Mouse (Mus musculus) embryonic facial prominence, embryonic 14.5 days (tissue): ENCODE measurements at regions not wholly inside any gene's neighbourhood (a gene's known extent, or its start where the extent isn't known, plus 50 kb on each side); places are given as distances from the start of the nearest gene placed in this dataset.

ENCODE experiments used
- ATAC-seq: fragments of 200-750 bp; cut with Nextera tagmentation; 2 replicates; pipeline ENCODE4 v1.8.0; 2017; ENCODE audit warnings: low read depth, moderate number of reproducible peaks, moderate TSS enrichment
- DNase-seq: peaks from one replicate; pipeline ENCODE4 v3.0.0-alpha.2; 2015; ENCODE audit warnings: low spot score
- H3K27ac ChIP-seq: fragments of 300-500 bp; sonication (generic); replicated peaks from 2 replicates; pipeline ENCODE4 v1.5.1; 2014; ENCODE audit warnings: low read depth, mild to moderate bottlenecking, low read length, moderate library complexity
- H3K27me3 ChIP-seq: fragments of 300-500 bp; sonication (generic); replicated peaks from 2 replicates; pipeline ENCODE4 v1.6.1; 2014; ENCODE audit warnings: low read length; ENCODE audit not compliant: control insufficient read depth, insufficient read depth
- H3K36me3 ChIP-seq: fragments of 300-500 bp; sonication (generic); 2 replicates; pipeline ENCODE4 v1.6.1; 2014; ENCODE audit warnings: low read length, mixed read lengths; ENCODE audit not compliant: control insufficient read depth, insufficient read depth
- H3K4me1 ChIP-seq: fragments of 300-500 bp; sonication (generic); 2 replicates; pipeline ENCODE4 v1.6.1; 2014; ENCODE audit warnings: antibody characterized with exemption, low read length; ENCODE audit not compliant: control insufficient read depth, insufficient read depth
- H3K4me2 ChIP-seq: fragments of 300-500 bp; sonication (generic); 2 replicates; pipeline ENCODE4 v1.6.1; 2014; ENCODE audit warnings: low read depth, mild to moderate bottlenecking, low read length, moderate library complexity, mixed read lengths
- H3K4me3 ChIP-seq: fragments of 300-500 bp; sonication (generic); 2 replicates; pipeline ENCODE4 v1.5.1; 2014; ENCODE audit warnings: low read depth, mild to moderate bottlenecking, low read length
- H3K9ac ChIP-seq: fragments of 300-500 bp; sonication (generic); 2 replicates; pipeline ENCODE4 v1.6.1; 2014; ENCODE audit warnings: low read depth, mild to moderate bottlenecking, low read length, moderate library complexity, mixed read lengths
- H3K9me3 ChIP-seq: fragments of 300-500 bp; sonication (generic); 2 replicates; pipeline ENCODE4 v1.6.1; 2016; ENCODE audit warnings: low read length; ENCODE audit not compliant: control insufficient read depth
- WGBS: fragments of 180-500 bp; shearing (Covaris S2); extraction: QIAGEN DNeasy Blood & Tissue Kit; methylation state at CpG from one replicate; pipeline ENCODE4 v1.1.7; 2014; 5-methylcytosine and 5-hydroxymethylcytosine counted together

DNA sequence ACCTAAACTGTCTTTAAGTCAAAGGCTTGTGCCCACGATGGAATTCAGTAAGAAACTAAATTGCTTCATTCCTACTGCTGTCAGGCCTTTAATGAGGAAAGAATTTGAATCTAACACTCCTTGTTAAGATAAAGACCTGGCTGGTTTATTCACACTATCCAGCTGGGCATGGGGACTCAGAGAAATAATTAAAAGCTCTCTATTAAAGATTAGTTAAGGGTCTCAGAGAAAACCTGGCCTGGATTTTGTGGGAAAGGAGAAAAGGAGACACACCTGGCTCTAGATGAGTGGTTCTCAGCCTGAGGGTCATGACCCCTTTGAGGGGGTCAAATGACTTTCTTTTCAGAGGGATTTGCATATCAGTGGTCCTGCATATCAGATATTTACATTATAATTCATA lies 178.7 kb downstream of the Plpp3 start:
- no peaks in the 10 kb centered on the region for H3K27me3 ChIP-seq
- H3K4me2 ChIP-seq = no peak overlapping the region
- H3K27ac ChIP-seq = no peak overlapping the region
- H3K9ac ChIP-seq = no peak overlapping the region
- WGBS = 51% methylated on average over 1 of the region's 1 CpGs
- no peak overlapping the region for H3K4me3 ChIP-seq
- no peak for ATAC-seq
- no peaks in the 10 kb centered on the region for H3K9me3 ChIP-seq
- no peaks in the 10 kb centered on the region for H3K36me3 ChIP-seq
- 0 out of 2 replicates have a peak, but pooled peaks cover 7% of the 10 kb centered on the region for H3K4me1 ChIP-seq
- no peak for DNase-seq

DNA sequence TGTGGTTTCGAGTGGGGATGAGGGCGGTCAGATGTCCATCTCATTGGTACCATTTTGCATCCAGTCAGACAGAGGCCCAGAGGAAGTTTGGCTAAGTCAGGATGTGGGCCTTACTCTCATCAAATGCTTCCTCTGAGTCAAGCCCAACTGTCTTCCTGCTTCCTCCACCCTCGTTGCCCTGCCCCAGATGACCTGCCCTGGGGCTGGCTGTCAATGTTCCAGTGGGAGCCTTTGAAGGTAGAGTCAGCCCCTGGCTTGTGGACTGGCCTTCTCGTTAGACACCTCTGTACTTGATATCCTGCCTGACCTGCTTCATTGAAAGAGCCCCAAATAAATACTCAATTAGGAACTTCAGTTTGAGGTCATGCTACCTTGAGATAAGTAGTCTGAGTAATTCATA lies 179.4 kb downstream of the Plpp3 start:
- no peaks in the 10 kb centered on the region for H3K9me3 ChIP-seq
- no peak for ATAC-seq
- WGBS = 44% methylated on average over 4 of the region's 4 CpGs

DNA sequence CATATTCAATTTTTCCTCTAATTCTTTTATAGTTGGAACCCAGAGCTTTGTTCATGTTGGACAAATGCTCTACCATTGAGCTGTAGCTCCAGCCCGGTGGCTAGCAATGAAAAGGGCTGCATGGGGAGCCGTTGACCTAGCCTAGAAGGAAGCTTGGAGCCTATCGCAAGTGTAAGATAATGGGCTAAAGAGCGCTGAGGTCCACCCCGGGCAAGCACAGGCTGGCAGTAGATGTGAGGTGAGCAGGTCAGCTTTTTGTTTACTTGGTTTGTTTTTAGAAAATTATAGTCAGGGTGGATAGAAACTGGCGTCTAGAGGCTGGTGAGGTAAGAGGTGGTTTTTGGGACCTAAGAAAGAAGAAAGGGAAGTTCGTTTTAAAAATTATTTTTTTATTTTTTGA lies 181.0 kb downstream of the Plpp3 start:
- DNase-seq (no peak), ATAC-seq (no peak)
- Histone ChIP-seq H3K4me3 (no peak overlapping the region), H3K27ac (no peak overlapping the region), H3K4me2 (no peak overlapping the region), H3K9me3 (no peaks in the 10 kb centered on the region), H3K36me3 (no peaks in the 10 kb centered on the region), H3K4me1 (0 out of 2 replicates have a peak, but pooled peaks cover 7% of the 10 kb centered on the region), H3K27me3 (no peaks in the 10 kb centered on the region), H3K9ac (no peak overlapping the region)
- 78% methylated on average over 7 of the region's 7 CpGs for WGBS

More for the DNA sequence above, 179.4 kb downstream of the Plpp3 start:
- no peak overlapping the region for H3K27ac ChIP-seq
- H3K9ac ChIP-seq = no peak overlapping the region
- H3K36me3 ChIP-seq = no peaks in the 10 kb centered on the region
- DNase-seq = no peak
- no peak overlapping the region for H3K4me3 ChIP-seq
- H3K4me2 ChIP-seq = no peak overlapping the region
- H3K4me1 ChIP-seq = 0 out of 2 replicates have a peak, but pooled peaks cover 7% of the 10 kb centered on the region
- H3K27me3 ChIP-seq = no peaks in the 10 kb centered on the region

DNA sequence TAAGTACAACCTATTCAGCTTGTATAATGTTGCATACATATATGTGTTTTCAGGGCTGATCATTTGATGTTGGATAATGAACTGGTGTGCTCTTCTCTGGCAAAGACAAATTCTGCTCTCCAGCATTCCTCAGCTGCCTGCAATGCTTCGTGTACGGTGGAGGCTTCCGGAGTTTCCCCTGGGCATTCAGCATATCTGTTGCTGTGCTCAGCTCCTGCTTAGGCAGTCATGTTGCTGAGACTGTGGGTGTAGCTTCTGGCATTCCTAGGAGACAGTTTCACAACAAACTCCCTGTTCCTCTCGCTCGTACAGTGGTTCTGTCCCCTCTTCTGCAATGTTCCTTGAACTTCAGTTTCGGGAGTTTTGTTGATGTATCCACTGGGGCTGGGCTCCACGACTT lies 181.7 kb downstream of the Plpp3 start:
- H3K27me3 ChIP-seq = no peaks in the 10 kb centered on the region
- H3K4me3 ChIP-seq = no peak overlapping the region
- no peak for ATAC-seq
- peak; percentile 67 for DNase-seq
- 39% methylated on average over 7 of the region's 7 CpGs for WGBS
- no peak overlapping the region for H3K4me2 ChIP-seq
- H3K4me1 ChIP-seq = 0 out of 2 replicates have a peak, but pooled peaks cover 7% of the 10 kb centered on the region
- no peak overlapping the region for H3K9ac ChIP-seq
- no peak overlapping the region for H3K27ac ChIP-seq
- no peaks in the 10 kb centered on the region for H3K36me3 ChIP-seq
- H3K9me3 ChIP-seq = no peaks in the 10 kb centered on the region

DNA sequence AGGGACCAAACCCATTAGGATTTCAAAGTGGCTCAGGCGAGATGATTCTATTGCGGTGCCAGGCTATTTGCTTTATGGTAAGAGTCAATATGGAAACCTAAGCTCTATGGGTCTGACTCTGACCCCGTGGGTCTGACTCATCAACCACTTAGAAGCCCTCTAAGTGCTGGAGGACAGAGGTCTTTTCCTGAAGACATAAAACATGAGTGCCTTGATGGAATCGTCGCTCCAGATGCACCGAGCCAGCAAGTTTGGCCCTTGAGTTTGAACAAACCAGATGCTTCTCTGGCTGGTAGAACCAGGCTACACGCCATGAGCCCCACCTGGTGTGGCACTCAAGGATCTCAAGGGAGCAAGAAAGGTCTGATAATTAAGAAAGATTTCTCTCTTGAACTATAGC lies 184.1 kb downstream of the Plpp3 start:
- no peak for ATAC-seq
- Histone ChIP-seq H3K27me3 (no peaks in the 10 kb centered on the region), H3K9ac (no peak overlapping the region), H3K9me3 (no peaks in the 10 kb centered on the region), H3K4me2 (no peak overlapping the region), H3K36me3 (no peaks in the 10 kb centered on the region), H3K27ac (no peak overlapping the region), H3K4me1 (0 out of 2 replicates have a peak, but pooled peaks cover 7% of the 10 kb centered on the region), H3K4me3 (no peak overlapping the region)
- WGBS = 92% methylated on average over 7 of the region's 7 CpGs
- DNase-seq = no peak

DNA sequence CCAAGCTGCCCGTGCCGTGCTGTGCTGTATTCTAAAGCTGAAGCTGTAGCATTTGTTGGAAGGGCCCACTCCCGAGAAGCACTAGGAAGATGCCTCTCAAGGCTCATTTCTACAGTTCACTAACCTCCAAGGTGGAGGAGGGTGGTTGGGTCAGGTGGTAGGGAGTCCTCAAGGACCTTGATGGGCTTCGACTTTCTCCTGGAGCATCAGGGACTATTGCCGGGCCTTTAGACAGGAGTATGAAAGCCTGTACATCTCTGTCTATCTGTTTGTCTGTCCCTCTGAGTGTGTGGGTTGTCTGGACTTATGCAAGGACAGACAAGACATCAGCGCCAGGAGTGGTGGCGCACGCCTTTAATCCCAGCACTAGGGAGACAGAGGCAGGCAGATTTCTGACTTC lies 189.7 kb downstream of the Plpp3 start:
- 90% methylated on average over 8 of the region's 8 CpGs for WGBS
- H3K27me3 ChIP-seq = no peaks in the 10 kb centered on the region
- no peak for ATAC-seq
- no peak overlapping the region for H3K27ac ChIP-seq
- DNase-seq = no peak
- H3K9ac ChIP-seq = no peak overlapping the region
- no peak overlapping the region for H3K4me3 ChIP-seq
- no peak overlapping the region for H3K4me2 ChIP-seq
- no peaks in the 10 kb centered on the region for H3K9me3 ChIP-seq
- no peaks in the 10 kb centered on the region for H3K36me3 ChIP-seq
- H3K4me1 ChIP-seq = no peaks in the 10 kb centered on the region

DNA sequence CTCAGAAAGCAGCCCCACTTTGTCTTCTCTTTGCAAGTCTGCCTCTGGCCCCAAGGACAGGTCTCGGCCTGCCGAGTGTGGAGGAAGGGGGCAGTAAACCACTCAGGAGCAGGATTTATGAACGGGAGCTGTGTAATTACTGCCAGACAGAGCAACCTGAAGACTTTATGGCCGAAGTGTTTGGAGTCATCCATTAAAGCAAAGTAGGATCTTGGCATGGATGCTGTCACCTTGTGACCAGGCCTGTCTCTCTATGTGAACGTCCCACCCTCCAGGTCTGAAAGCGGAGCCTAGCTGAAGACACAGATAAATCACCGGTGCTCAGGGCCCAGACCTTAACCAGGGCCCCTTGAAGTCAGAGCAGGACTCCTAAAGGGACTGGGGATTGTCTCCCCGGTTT lies 190.8 kb downstream of the Plpp3 start:
- ATAC-seq (no peak), DNase-seq (no peak)
- 51% methylated on average over 8 of the region's 8 CpGs for WGBS
- H3K9me3 ChIP-seq = no peaks in the 10 kb centered on the region
- H3K36me3 ChIP-seq = no peaks in the 10 kb centered on the region
- no peaks in the 10 kb centered on the region for H3K4me1 ChIP-seq
- no peak overlapping the region for H3K4me2 ChIP-seq
- H3K4me3 ChIP-seq = no peak overlapping the region
- H3K9ac ChIP-seq = no peak overlapping the region
- no peaks in the 10 kb centered on the region for H3K27me3 ChIP-seq
- no peak overlapping the region for H3K27ac ChIP-seq

DNA sequence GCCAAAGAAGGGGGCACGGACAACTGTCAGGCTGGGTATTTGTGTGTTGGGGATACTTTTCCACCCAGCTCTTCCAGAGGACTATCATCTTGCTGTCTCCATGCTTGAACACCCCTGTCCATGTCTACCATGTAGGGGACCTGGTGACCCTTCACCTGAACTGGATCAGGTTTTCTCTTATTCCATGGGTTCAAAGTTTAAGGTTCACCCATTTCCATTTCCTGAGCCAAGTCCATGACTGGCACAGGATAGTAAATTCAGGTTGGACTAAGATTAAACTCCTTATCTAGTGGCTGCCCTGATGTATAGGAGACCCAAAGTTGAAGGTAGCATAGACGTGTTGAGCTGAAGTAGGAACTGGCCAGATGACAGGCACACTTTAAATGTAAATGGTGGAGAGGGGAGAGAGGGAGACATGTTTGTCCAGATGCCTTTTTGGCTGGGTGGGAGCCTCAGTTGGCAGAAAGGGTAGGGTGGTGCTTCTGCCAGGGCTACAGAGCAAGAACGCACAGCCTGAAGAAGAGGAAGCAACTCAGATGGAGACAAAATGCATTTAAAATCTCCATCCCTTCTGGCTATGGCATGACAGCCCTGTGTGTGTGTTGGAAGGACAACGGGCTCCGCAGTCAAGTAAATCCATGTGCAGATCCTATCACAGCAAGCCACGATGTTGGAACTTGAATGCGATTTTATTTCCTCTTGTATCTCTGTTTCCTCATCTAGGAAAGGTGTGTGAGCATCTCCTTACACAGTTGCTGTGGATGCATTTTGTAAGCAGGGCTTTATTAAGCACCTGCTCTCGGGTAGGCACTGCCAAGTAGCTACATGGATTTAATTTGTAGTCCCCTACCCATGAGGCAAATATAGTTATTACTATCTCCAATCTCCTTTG lies 192.4 kb downstream of the Plpp3 start:
- no peak for DNase-seq
- no peak overlapping the region for H3K27ac ChIP-seq
- WGBS = 85% methylated on average over 8 of the region's 8 CpGs

DNA sequence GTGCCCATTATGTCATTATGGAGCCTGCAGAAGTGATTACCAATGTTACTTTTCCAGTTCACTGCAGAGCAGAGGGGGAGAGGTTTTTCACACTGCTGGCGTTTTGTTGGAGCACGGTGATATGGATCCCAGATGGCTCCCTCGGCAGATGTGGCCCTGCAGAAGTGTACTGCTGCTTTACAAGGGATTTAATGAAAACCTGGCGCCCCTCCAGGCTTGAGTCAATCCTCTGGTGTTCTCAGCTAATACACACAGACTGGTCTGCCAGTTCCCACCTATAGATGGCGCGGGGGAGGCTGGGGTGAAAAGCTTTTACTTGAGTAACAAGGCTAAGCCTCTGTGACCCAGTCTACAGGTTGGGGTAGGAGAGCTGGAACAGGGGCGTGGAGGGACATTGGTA lies 195.2 kb downstream of the Plpp3 start:
- Histone ChIP-seq H3K9ac (no peak overlapping the region), H3K4me1 (no peaks in the 10 kb centered on the region), H3K27me3 (no peaks in the 10 kb centered on the region), H3K4me3 (no peak overlapping the region), H3K36me3 (no peaks in the 10 kb centered on the region), H3K4me2 (no peak overlapping the region), H3K27ac (no peak overlapping the region), H3K9me3 (no peaks in the 10 kb centered on the region)
- ATAC-seq = peak; percentile 84
- WGBS = 36% methylated on average over 7 of the region's 7 CpGs
- DNase-seq = peak; percentile 93

More for the DNA sequence above, 192.4 kb downstream of the Plpp3 start:
- H3K4me2 ChIP-seq = no peak overlapping the region
- no peaks in the 10 kb centered on the region for H3K9me3 ChIP-seq
- H3K4me3 ChIP-seq = no peak overlapping the region
- no peaks in the 10 kb centered on the region for H3K36me3 ChIP-seq
- no peak overlapping the region for H3K9ac ChIP-seq
- H3K27me3 ChIP-seq = no peaks in the 10 kb centered on the region
- no peak for ATAC-seq
- no peaks in the 10 kb centered on the region for H3K4me1 ChIP-seq
